Mouse (Mus musculus) lung, postnatal 14 days (tissue): ENCODE measurements around the gene Eif2b4.

Source experiments
- DNase-seq: peaks from one replicate; pipeline ENCODE4 v3.0.0; 2021

The Eif2b4 gene

GRCm38 (mm10) chr5:31199321-31199892, 6.2 kb upstream of the Eif2b4 start:
- no peak for DNase-seq

- DNase-seq = no peak
These were observed 5.5 kb upstream of the Eif2b4 start for GRCm38 (mm10) chr5:31198616-31199320.

- DNase-seq = no peak
These were observed 4.9 kb upstream of the Eif2b4 start for GRCm38 (mm10) chr5:31198170-31198569.

GRCm38 (mm10) chr5:31197072-31197471, 3.8 kb upstream of the Eif2b4 start:
- DNase-seq = no peak

GRCm38 (mm10) chr5:31196207-31196606, 3.0 kb upstream of the Eif2b4 start:
- no peak for DNase-seq

- no peak for DNase-seq
These were observed 2.4 kb upstream of the Eif2b4 start for GRCm38 (mm10) chr5:31195671-31196070.

- DNase-seq = no peak
These were observed 1.6 kb upstream of the Eif2b4 start for GRCm38 (mm10) chr5:31194486-31195485.

GRCm38 (mm10) chr5:31193631-31194281, 526 bp upstream of the Eif2b4 start:
- DNase-seq = peak; percentile 27

- DNase-seq = no peak
These were observed 938 bp downstream of the Eif2b4 start for GRCm38 (mm10) chr5:31192045-31192938.

GRCm38 (mm10) chr5:31190201-31190600, 3.0 kb downstream of the Eif2b4 start:
- no peak for DNase-seq

GRCm38 (mm10) chr5:31188223-31188840, 4.9 kb downstream of the Eif2b4 start:
- no peak for DNase-seq

- DNase-seq = no peak
These were observed 9.6 kb downstream of the Eif2b4 start for GRCm38 (mm10) chr5:31183678-31184077.

GRCm38 (mm10) chr5:31181183-31181770, 12.0 kb downstream of the Eif2b4 start:
- no peak for DNase-seq

- DNase-seq = peak; percentile 95
These were observed 13.2 kb downstream of the Eif2b4 start, which contains the start of the genes Gm29609 and Gtf3c2 for GRCm38 (mm10) chr5:31179766-31180630. Gene Gm29609, minus strand, starts transcription at chr5:31179911. Gene Gtf3c2, minus strand, starts transcription at chr5:31180144.

- DNase-seq = no peak
These were observed 13.9 kb downstream of the Eif2b4 start for GRCm38 (mm10) chr5:31179301-31179765.

GRCm38 (mm10) chr5:31168630-31169029, 24.6 kb downstream of the Eif2b4 start:
- no peak for DNase-seq

GRCm38 (mm10) chr5:31164878-31165277, 28.4 kb downstream of the Eif2b4 start:
- no peak for DNase-seq

GRCm38 (mm10) chr5:31162462-31162861, 30.8 kb downstream of the Eif2b4 start:
- DNase-seq = no peak

GRCm38 (mm10) chr5:31154152-31154553, 39.1 kb downstream of the Eif2b4 start, which contains the start of gene Mpv17:
Gene Mpv17, minus strand, starts transcription at chr5:31154251.
- peak; percentile 82 for DNase-seq
